Mouse (Mus musculus) MEL (cell line): ENCODE data around the gene Ddn. TPM values are rescaled to one million over a fixed set of nuclear protein-coding genes. Genes with fewer than 3 reads are reported as not detected.
A peak's percentile ranks its signal among the peaks of the same experiment; 100 is the strongest.

ENCODE experiments used
- DNase-seq: peaks from one replicate; pipeline ENCODE4 v3.0.0; 2011; ENCODE audit warnings: low read depth, low spot score
- H3K27ac ChIP-seq: 2 replicates; pipeline ENCODE4 v1.5.1; 2012; ENCODE audit warnings: low read depth, mild to moderate bottlenecking, control low read depth, low read length, moderate library complexity; ENCODE audit not compliant: control insufficient read depth
- H3K27me3 ChIP-seq, 2 experiments: fragments of 150-350 bp in 1 of 2; sonication (generic) in 1 of 2; 2 replicates each; pipeline ENCODE4 v1.6.1; 2012; ENCODE audit warnings: low read length in 2 of 2, mild to moderate bottlenecking in 2 of 2, improper control_type of control experiment in 1 of 2, moderate library complexity in 1 of 2; ENCODE audit not compliant: insufficient read depth in 2 of 2, control insufficient read depth in 1 of 2
- H3K36me3 ChIP-seq, 2 experiments: 2 replicates each; pipeline ENCODE4 v1.6.1; 2012 to 2014; ENCODE audit warnings: low read length in 2 of 2, improper control_type of control experiment in 1 of 2, inconsistent platforms in 1 of 2, mild to moderate bottlenecking in 1 of 2; ENCODE audit not compliant: insufficient read depth in 2 of 2, control insufficient read depth in 1 of 2
- H3K4me1 ChIP-seq, 2 experiments: fragments of 150-350 bp in 1 of 2; sonication (generic) in 1 of 2; 2 replicates each; pipeline ENCODE4 v1.6.1; 2012; ENCODE audit warnings: low read length in 2 of 2, improper control_type of control experiment in 1 of 2, mild to moderate bottlenecking in 1 of 2; ENCODE audit not compliant: insufficient read depth in 2 of 2, control insufficient read depth in 1 of 2
- H3K4me3 ChIP-seq, 2 experiments: fragments of 150-350 bp in 1 of 2; sonication (generic) in 1 of 2; 2 replicates each; pipeline ENCODE4 v1.5.1; 2012; ENCODE audit warnings: low read depth in 2 of 2, low read length in 2 of 2, mild to moderate bottlenecking in 2 of 2, moderate library complexity in 2 of 2, control low read depth in 1 of 2, improper control_type of control experiment in 1 of 2; ENCODE audit not compliant: control insufficient read depth in 1 of 2, insufficient read depth in 1 of 2
- H3K79me2 ChIP-seq: 2 replicates; pipeline ENCODE4 v1.6.1; 2012; ENCODE audit warnings: mild to moderate bottlenecking, low read length, moderate library complexity; ENCODE audit not compliant: control insufficient read depth, poor library complexity, insufficient read depth
- H3K9ac ChIP-seq: 2 replicates; pipeline ENCODE4 v1.6.1; 2012; ENCODE audit warnings: low read depth, mild to moderate bottlenecking, control low read depth, low read length, moderate library complexity; ENCODE audit not compliant: control insufficient read depth, poor library complexity, severe bottlenecking
- H3K9me3 ChIP-seq: fragments of 150-350 bp; sonication (generic); replicated peaks from 2 replicates; pipeline ENCODE4 v1.6.1; 2012; ENCODE audit warnings: mild to moderate bottlenecking, low read length, improper control_type of control experiment, moderate library complexity; ENCODE audit not compliant: insufficient read depth
- BHLHE40 ChIP-seq: IDR thresholded peaks from 2 replicates; pipeline ENCODE4 v1.6.1; 2012; ENCODE audit warnings: low read depth, mild to moderate bottlenecking, inconsistent platforms, low read length, improper control_type of control experiment, borderline replicate concordance
- CTCF ChIP-seq, 3 experiments: IDR thresholded peaks in 2 of 3; conservative IDR thresholded peaks in 1 of 3; 2 replicates each; pipeline ENCODE4 v1.5.1; 2011 to 2012; ENCODE audit warnings: low read length in 3 of 3, low read depth in 2 of 3, mild to moderate bottlenecking in 2 of 3, improper control_type of control experiment in 1 of 3, inconsistent platforms in 1 of 3, mixed read lengths in 1 of 3, moderate library complexity in 1 of 3; ENCODE audit not compliant: control insufficient read depth in 1 of 3, insufficient read depth in 1 of 3, poor library complexity in 1 of 3, severe bottlenecking in 1 of 3
- EP300 ChIP-seq, 2 experiments: IDR thresholded peaks; 2 replicates each; pipeline ENCODE4 v1.6.1; 2011; ENCODE audit warnings: improper control_type of control experiment in 2 of 2, low read length in 2 of 2, low read depth in 1 of 2, mild to moderate bottlenecking in 1 of 2
- GATA1 ChIP-seq: IDR thresholded peaks from 2 replicates; pipeline ENCODE4 v1.6.1; 2011; ENCODE audit warnings: low read depth, low read length, improper control_type of control experiment
- JUND ChIP-seq: IDR thresholded peaks from 2 replicates; pipeline ENCODE4 v1.6.1; 2011; ENCODE audit warnings: low read depth, mild to moderate bottlenecking, improper control_type of control experiment, low read length
- MAFK ChIP-seq: IDR thresholded peaks from 2 replicates; pipeline ENCODE4 v1.6.1; 2011; ENCODE audit warnings: low read depth, mild to moderate bottlenecking, low read length, improper control_type of control experiment, borderline replicate concordance
- MEF2A ChIP-seq: IDR thresholded peaks from 2 replicates; pipeline ENCODE4 v1.6.1; 2014; ENCODE audit warnings: low read depth, mild to moderate bottlenecking, inconsistent platforms, low read length, improper control_type of control experiment; ENCODE audit not compliant: poor library complexity, insufficient replicate concordance, severe bottlenecking; ENCODE audit errors: extremely low read depth
- MYB ChIP-seq: IDR thresholded peaks from 2 replicates; pipeline ENCODE4 v1.6.1; 2011; ENCODE audit warnings: mild to moderate bottlenecking, low read depth, low read length, improper control_type of control experiment
- NRF1 ChIP-seq: IDR thresholded peaks from 2 replicates; pipeline ENCODE4 v1.6.1; 2014; ENCODE audit warnings: low read depth, mild to moderate bottlenecking, inconsistent platforms, low read length, improper control_type of control experiment, moderate library complexity; ENCODE audit not compliant: poor library complexity, insufficient read depth, severe bottlenecking
- POLR2A ChIP-seq, 2 experiments: IDR thresholded peaks; 2 replicates each; pipeline ENCODE4 v1.6.1; 2011 to 2012; ENCODE audit warnings: low read length in 2 of 2, mild to moderate bottlenecking in 2 of 2, control low read depth in 1 of 2, improper control_type of control experiment in 1 of 2, low read depth in 1 of 2, moderate library complexity in 1 of 2; ENCODE audit not compliant: control insufficient read depth in 1 of 2, insufficient read depth in 1 of 2, poor library complexity in 1 of 2
- POLR2AphosphoS2 ChIP-seq: IDR thresholded peaks from 2 replicates; pipeline ENCODE4 v1.6.1; 2011; ENCODE audit warnings: low read length, improper control_type of control experiment
- POLR2AphosphoS5 ChIP-seq: IDR thresholded peaks from 2 replicates; pipeline ENCODE4 v1.6.1; 2012; ENCODE audit warnings: low read depth, borderline replicate concordance, mild to moderate bottlenecking, inconsistent platforms, low read length, moderate library complexity, mixed read lengths
- RCOR1 ChIP-seq: IDR thresholded peaks from 2 replicates; pipeline ENCODE4 v1.6.1; 2012; ENCODE audit warnings: low read depth, mild to moderate bottlenecking, inconsistent platforms, low read length, improper control_type of control experiment
- TBP ChIP-seq: IDR thresholded peaks from 2 replicates; pipeline ENCODE4 v1.8.0; 2011; ENCODE audit warnings: low read depth, low read length, improper control_type of control experiment
- TCF12 ChIP-seq: IDR thresholded peaks from 2 replicates; pipeline ENCODE4 v1.6.1; 2014; ENCODE audit warnings: low read depth, mild to moderate bottlenecking, inconsistent platforms, low read length, improper control_type of control experiment, moderate library complexity
- USF1 ChIP-seq: IDR thresholded peaks from 2 replicates; pipeline ENCODE4 v1.6.1; 2014; ENCODE audit warnings: low read depth, mild to moderate bottlenecking, inconsistent platforms, low read length, improper control_type of control experiment, moderate library complexity
- ZKSCAN1 ChIP-seq: IDR thresholded peaks from 2 replicates; pipeline ENCODE4 v1.6.1; 2012; ENCODE audit warnings: low read depth, mild to moderate bottlenecking, inconsistent platforms, low read length, improper control_type of control experiment, moderate library complexity
- ZNF384 ChIP-seq: IDR thresholded peaks from 2 replicates; pipeline ENCODE4 v1.6.1; 2012; ENCODE audit warnings: low read depth, mild to moderate bottlenecking, inconsistent platforms, low read length, improper control_type of control experiment
- polyA plus RNA-seq, 2 experiments: library from polyadenylated mRNA; stranded (reverse) in 1 of 2; unstranded in 1 of 2; fragments of >175 nt in 1 of 2; fragments of >200 nt in 1 of 2; gene quantifications; 2 replicates each; pipeline versions ENCODE4 v1.2.1 to v1.2.4; 2012; ENCODE audit warnings: low replicate concordance in 2 of 2, low read depth in 1 of 2; ENCODE audit not compliant: insufficient read length in 2 of 2, insufficient read depth in 1 of 2, missing spikeins in 1 of 2
- total RNA-seq: library from RNA; depleted of rRNA; stranded (reverse); fragments of 300-350 nt; gene quantifications from 2 replicates; pipeline ENCODE4 v1.2.3, GENCODE M21; 2012; rRNA removed

The Ddn gene
- total RNA-seq (2.8 and 4.0 TPM in 2 replicates), polyA plus RNA-seq (1 to 10 TPM in 1 of 2 experiments, not detected in 1; 4.2 TPM)

DNA sequence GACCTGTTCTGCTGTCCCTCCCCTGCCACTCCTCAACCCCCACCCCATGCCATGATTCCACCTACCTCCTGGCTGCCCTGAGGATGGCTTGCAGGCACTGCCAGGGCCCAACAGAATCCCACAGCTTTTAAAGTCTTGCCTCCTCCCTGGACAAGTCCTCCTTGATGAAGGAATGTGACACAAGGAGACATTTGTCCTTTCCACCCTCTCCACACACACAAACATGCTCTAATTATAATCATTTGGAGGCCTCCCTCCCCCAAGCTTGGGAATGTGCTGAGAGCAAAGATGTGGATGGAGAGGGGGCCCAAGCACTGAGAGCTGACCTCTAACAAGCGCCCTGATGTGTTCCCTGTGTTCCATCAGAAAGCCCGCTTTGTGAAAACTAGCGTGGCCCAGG lies at the start of gene Ddn:
Gene Ddn, minus strand, starts transcription at position 101 of the 400 bp plus-strand sequence.
- no peaks in the 10 kb centered on the region for H3K27me3 ChIP-seq
- no peak for DNase-seq
- H3K4me1 ChIP-seq, result peaks cover 0 to 8% of the 10 kb centered on the region in 2 experiments; a peak in 2 of 4 replicates
- H3K79me2 ChIP-seq, result peaks cover 28% of the 10 kb centered on the region
- no peak within 1 kb of the TSS for H3K27ac ChIP-seq
- H3K9me3 ChIP-seq, result no peaks in the 10 kb centered on the region
- peak within 1 kb of the TSS; percentile 49 to 56; a peak in 3 of 4 replicates for H3K4me3 ChIP-seq
- peak within 1 kb of the TSS; percentile 66 for H3K9ac ChIP-seq
- TF ChIP-seq ZKSCAN1, result no peak
- no peak for TF ChIP-seq GATA1
- TF ChIP-seq RCOR1, result no peak
- TF ChIP-seq CTCF (IDR thresholded peaks at IDR 0.05 in 2 of 3, conservative IDR thresholded peaks at IDR 0.05 in 1 of 3; ENCODE audit: control insufficient read depth in 1 of 3, insufficient read depth in 1 of 3, low read depth in 2 of 3, low read length in 3 of 3, poor library complexity in 1 of 3, severe bottlenecking in 1 of 3), result no peak
- no peak for TF ChIP-seq MYB
- no peak for TF ChIP-seq EP300 (IDR thresholded peaks at IDR 0.05; ENCODE audit: low read depth in 1 of 2, low read length in 2 of 2)
- TF ChIP-seq POLR2AphosphoS5, result no peak
- TF ChIP-seq POLR2AphosphoS2, result 0 out of 2 replicates have a peak, but pooled peaks have one; percentile 31
- H3K36me3 ChIP-seq, result peaks cover 0 to 5% of the 10 kb centered on the region in 2 experiments; a peak in 3 of 4 replicates

GRCm38 (mm10) chr15:98854214-98854613 lies 44.9 kb upstream of the Ddn start:
- DNase-seq, result no peak
- Histone ChIP-seq H3K9ac (no peak overlapping the region), H3K36me3 (peaks cover 0 to 27% of the 10 kb centered on the region in 2 experiments; a peak in 2 of 4 replicates), H3K79me2 (no peaks in the 10 kb centered on the region; the same call in 1 of the 2 replicates), H3K27ac (no peak overlapping the region), H3K27me3 (no peaks in the 10 kb centered on the region), H3K4me1 (no peaks in the 10 kb centered on the region), H3K9me3 (no peaks in the 10 kb centered on the region), H3K4me3 (no peak overlapping the region)
- no peak for TF ChIP-seq ZNF384
- no peak for TF ChIP-seq MEF2A
- no peak for TF ChIP-seq NRF1
- no peak for TF ChIP-seq POLR2A (IDR thresholded peaks at IDR 0.05; ENCODE audit: control insufficient read depth in 1 of 2, insufficient read depth in 1 of 2, low read depth in 1 of 2, low read length in 2 of 2, poor library complexity in 1 of 2)
- no peak for TF ChIP-seq USF1
- TF ChIP-seq RCOR1, result no peak
- no peak for TF ChIP-seq BHLHE40
- no peak for TF ChIP-seq MAFK
- no peak for TF ChIP-seq TCF12
- no peak for TF ChIP-seq JUND
- TF ChIP-seq TBP, result no peak
